In genomic region chr9:83342491-83343370, GRCm38 (mm10) we compare ENCODE assay signal across 19 mouse cellular contexts.
DNase-seq lines count a peak whose midpoint lies in the region; ATAC-seq and TF ChIP-seq lines count a peak whose summit lies in the region.
"Had no signal": no experiment of that assay in that cellular context is flagged by ENCODE, and none has a peak within 500 bp of the region (broad histone marks: within the 10 kb centered on the region; RNA-seq: fewer than 3 reads in every experiment).

No protein-coding gene starts in this region.

- peak; percentile 92 for ATAC-seq in Patski
- no peak; the same call in 1 of the 2 replicates for ATAC-seq in granulocyte monocyte progenitor cell, adult 5-6 weeks (replicated peaks; ENCODE audit: poor library complexity, severe bottlenecking)
- ATAC-seq: forebrain, embryonic 13.5 days; forebrain, postnatal 0 days had no signal

- DNase-seq in 3134 (ENCODE audit: extremely low read depth, insufficient read length, low spot score) (peak; percentile 66), Patski (ENCODE audit: low read depth, low spot score) (peak; percentile 48)
- peak; percentile 7 for DNase-seq in CD4-positive, CD25-positive, alpha-beta regulatory T cell, adult 2 months (ENCODE audit: low read depth, low spot score)
- peak; percentile 21 for DNase-seq in fibroblast of lung, adult 2 months (ENCODE audit: low read depth)
- no peak for DNase-seq in thymus, postnatal 36 days
- DNase-seq in spleen, adult 12 weeks (ENCODE audit: low spot score), result no peak
- DNase-seq in embryo, embryonic 9.5 days (ENCODE audit: extremely low spot score), result no peak
- DNase-seq: adrenal gland, postnatal 14 days; cerebellum, adult 11-12 months; cerebellum, adult 9-10 months; cerebellum, postnatal 25 days; forebrain, postnatal 0 days; gastrocnemius, postnatal 14 days; heart, postnatal 36 days; kidney, adult 18-20 months had no signal

- TF ChIP-seq CTCF in Patski (IDR thresholded peaks at IDR 0.05), result no peak

- POLR2A ChIA-PET in Patski (lab: Charles Lee), result no interaction called here

- H3K27me3 ChIP-seq in Patski, result no peaks in the 10 kb centered on the region
- H3K27me3 ChIP-seq: forebrain, embryonic 13.5 days; heart, embryonic 12.5 days; hindbrain, embryonic 15.5 days had no signal

- CTCF ChIA-PET in Patski (lab: Charles Lee), result no interaction called here

- in situ Hi-C loops in Patski (cut with MboI; ENCODE audit: low pct_unique_long_range_greater_than_20kb), result no loop called here

Comparison
In these comparisons a context has a peak if more than half of its experiments do, and no peak if none do; other contexts are left out.
1. DNase-seq: peak in 3134 (single experiment), CD4-positive, CD25-positive, alpha-beta regulatory T cell, adult 2 months (single experiment), Patski (single experiment) and fibroblast of lung, adult 2 months (single experiment); none in thymus, postnatal 36 days (0 of 2), spleen, adult 12 weeks (single experiment) and embryo, embryonic 9.5 days (single experiment).